Mouse (Mus musculus) midbrain, embryonic 14.5 days (tissue): ENCODE data around the gene Orm2. TPM values are rescaled to one million over a fixed set of nuclear protein-coding genes. Genes with fewer than 3 reads are reported as not detected.

Source experiments
- ATAC-seq: fragments of 200-750 bp; cut with Nextera tagmentation; 2 replicates; pipeline ENCODE4 v1.8.0; 2017; ENCODE audit warnings: moderate number of reproducible peaks, moderate library complexity; ENCODE audit not compliant: low FRiP score, low TSS enrichment
- DNase-seq: peaks from one replicate; pipeline ENCODE4 v3.0.0-alpha.2; 2015
- H3K27ac ChIP-seq: fragments of 300-500 bp; sonication (generic); replicated peaks from 2 replicates; pipeline ENCODE4 v1.5.1; 2014; ENCODE audit warnings: mild to moderate bottlenecking, low read depth, low read length, moderate library complexity
- H3K27me3 ChIP-seq: fragments of 300-500 bp; sonication (generic); 2 replicates; pipeline ENCODE4 v1.6.1; 2014; ENCODE audit warnings: low read length, control low read depth, mixed read lengths; ENCODE audit not compliant: control insufficient read depth, insufficient read depth
- H3K36me3 ChIP-seq: fragments of 300-500 bp; sonication (generic); 2 replicates; pipeline ENCODE4 v1.6.1; 2014; ENCODE audit warnings: low read length, control low read depth; ENCODE audit not compliant: control insufficient read depth, insufficient read depth
- H3K4me1 ChIP-seq: fragments of 300-500 bp; sonication (generic); 2 replicates; pipeline ENCODE4 v1.6.1; 2014; ENCODE audit warnings: mild to moderate bottlenecking, antibody characterized with exemption, low read length, control low read depth; ENCODE audit not compliant: control insufficient read depth, insufficient read depth
- H3K4me2 ChIP-seq: fragments of 300-500 bp; sonication (generic); 2 replicates; pipeline ENCODE4 v1.6.1; 2014; ENCODE audit warnings: mild to moderate bottlenecking, low read length, moderate library complexity
- H3K4me3 ChIP-seq: fragments of 300-500 bp; sonication (generic); replicated peaks from 2 replicates; pipeline ENCODE4 v1.5.1; 2014; ENCODE audit warnings: low read depth, low read length
- H3K9ac ChIP-seq: fragments of 300-500 bp; sonication (generic); replicated peaks from 2 replicates; pipeline ENCODE4 v1.6.1; 2014; ENCODE audit warnings: mild to moderate bottlenecking, low read length, moderate library complexity
- H3K9me3 ChIP-seq: fragments of 300-500 bp; sonication (generic); 2 replicates; pipeline ENCODE4 v1.6.1; 2016; ENCODE audit warnings: low read length, control low read depth, mixed read lengths; ENCODE audit not compliant: control insufficient read depth
- WGBS: fragments of 180-500 bp; shearing (Covaris S2); extraction: QIAGEN DNeasy Blood & Tissue Kit; methylation state at CpG from one replicate; pipeline ENCODE4 v1.1.7; 2014; 5-methylcytosine and 5-hydroxymethylcytosine counted together
- polyA plus RNA-seq: library from polyadenylated mRNA; unstranded; fragments of >200 nt; fragmentation: Nextera tagmentation; extraction: Ambion mirVana; gene quantifications from 2 replicates; pipeline ENCODE4 v1.2.1, GENCODE M21; 2014

The Orm2 gene
- polyA plus RNA-seq, 1 experiment from 2014 or later = not detected

GRCm38 (mm10) chr4:63400541-63401306 lies 38.5 kb downstream of the Orm2 start:
- ATAC-seq (no peak), DNase-seq (no peak)
- WGBS = 94% methylated on average over 18 of the region's 18 CpGs
- no peak overlapping the region for H3K4me2 ChIP-seq
- H3K27me3 ChIP-seq = no peaks in the 10 kb centered on the region
- H3K9ac ChIP-seq = no peak overlapping the region
- H3K36me3 ChIP-seq = peaks cover 4% of the 10 kb centered on the region; the same call in 1 of the 2 replicates
- peaks cover 32% of the 10 kb centered on the region for H3K4me1 ChIP-seq
- no peak overlapping the region for H3K4me3 ChIP-seq
- no peak overlapping the region for H3K27ac ChIP-seq
- no peaks in the 10 kb centered on the region for H3K9me3 ChIP-seq

- Histone ChIP-seq H3K9ac (no peak overlapping the region), H3K4me1 (peaks cover 32% of the 10 kb centered on the region), H3K4me2 (no peak overlapping the region), H3K36me3 (no peaks in the 10 kb centered on the region), H3K4me3 (no peak overlapping the region), H3K9me3 (no peaks in the 10 kb centered on the region), H3K27ac (no peak overlapping the region), H3K27me3 (no peaks in the 10 kb centered on the region)
- ATAC-seq = no peak
- WGBS = 84% methylated on average over 6 of the region's 6 CpGs
- DNase-seq = no peak
These were observed 39.4 kb downstream of the Orm2 start for GRCm38 (mm10) chr4:63401620-63402019.

- 92% methylated on average over 10 of the region's 10 CpGs for WGBS
- Histone ChIP-seq H3K4me1 (peaks cover 32% of the 10 kb centered on the region), H3K4me2 (peak overlapping the region; percentile 40; the same call in 1 of the 2 replicates)
These were observed 39.8 kb downstream of the Orm2 start for GRCm38 (mm10) chr4:63402056-63402455.

GRCm38 (mm10) chr4:63402558-63402957 lies 40.3 kb downstream of the Orm2 start:
- no peak for ATAC-seq
- H3K9ac ChIP-seq = no peak overlapping the region; the same call in 1 of the 2 replicates
- 65% methylated on average over 6 of the region's 6 CpGs for WGBS
- H3K9me3 ChIP-seq = no peaks in the 10 kb centered on the region
- H3K27me3 ChIP-seq = no peaks in the 10 kb centered on the region
- H3K27ac ChIP-seq = peak overlapping the region; percentile 50
- H3K4me2 ChIP-seq = peak overlapping the region; percentile 40
- no peak overlapping the region for H3K4me3 ChIP-seq
- DNase-seq = no peak
- H3K36me3 ChIP-seq = no peaks in the 10 kb centered on the region
- peaks cover 32% of the 10 kb centered on the region for H3K4me1 ChIP-seq

More at GRCm38 (mm10) chr4:63402056-63402455, 39.8 kb downstream of the Orm2 start:
- H3K27me3 ChIP-seq = no peaks in the 10 kb centered on the region
- no peak for DNase-seq
- H3K36me3 ChIP-seq = no peaks in the 10 kb centered on the region
- H3K4me3 ChIP-seq = no peak overlapping the region
- H3K27ac ChIP-seq = peak overlapping the region; percentile 50; the same call in 1 of the 2 replicates
- no peak overlapping the region for H3K9ac ChIP-seq
- no peak for ATAC-seq
- no peaks in the 10 kb centered on the region for H3K9me3 ChIP-seq

GRCm38 (mm10) chr4:63403040-63403959 lies 41.1 kb downstream of the Orm2 start, which contains the start of gene Akna:
Akna (minus strand) TSS chr4:63403354.
- peaks cover 33% of the 10 kb centered on the region for H3K4me1 ChIP-seq
- no peak within 1 kb of the TSS for H3K4me3 ChIP-seq
- no peak within 1 kb of the TSS; the same call in 1 of the 2 replicates for H3K9ac ChIP-seq
- H3K27me3 ChIP-seq = no peaks in the 10 kb centered on the region
- DNase-seq (peak; percentile 83), ATAC-seq (peak; percentile 68)
- H3K36me3 ChIP-seq = no peaks in the 10 kb centered on the region
- 15% methylated on average over 17 of the region's 17 CpGs for WGBS
- no peaks in the 10 kb centered on the region for H3K9me3 ChIP-seq
- H3K27ac ChIP-seq = peak within 1 kb of the TSS; percentile 50
- H3K4me2 ChIP-seq = peak within 1 kb of the TSS; percentile 40

- 85% methylated on average over 7 of the region's 7 CpGs for WGBS
- no peak overlapping the region for H3K9ac ChIP-seq
- H3K27me3 ChIP-seq = no peaks in the 10 kb centered on the region
- H3K4me3 ChIP-seq = no peak overlapping the region
- H3K27ac ChIP-seq = no peak overlapping the region
- ATAC-seq (no peak), DNase-seq (no peak)
- H3K4me2 ChIP-seq = no peak overlapping the region
- H3K36me3 ChIP-seq = no peaks in the 10 kb centered on the region
- H3K4me1 ChIP-seq = peaks cover 40% of the 10 kb centered on the region
- no peaks in the 10 kb centered on the region for H3K9me3 ChIP-seq
These were observed 42.0 kb downstream of the Orm2 start for GRCm38 (mm10) chr4:63404205-63404604.

GRCm38 (mm10) chr4:63405051-63405450 lies 42.8 kb downstream of the Orm2 start:
- Histone ChIP-seq H3K36me3 (no peaks in the 10 kb centered on the region), H3K4me2 (no peak overlapping the region), H3K9ac (no peak overlapping the region), H3K27ac (no peak overlapping the region; the same call in 1 of the 2 replicates), H3K9me3 (no peaks in the 10 kb centered on the region), H3K4me1 (peaks cover 44% of the 10 kb centered on the region), H3K4me3 (no peak overlapping the region), H3K27me3 (no peaks in the 10 kb centered on the region)
- DNase-seq (peak; percentile 52), ATAC-seq (no peak)
- WGBS = 13% methylated on average over 7 of the region's 7 CpGs

- Histone ChIP-seq H3K27me3 (no peaks in the 10 kb centered on the region), H3K9me3 (no peaks in the 10 kb centered on the region), H3K4me3 (no peak overlapping the region), H3K4me2 (no peak overlapping the region), H3K4me1 (peaks cover 44% of the 10 kb centered on the region), H3K36me3 (no peaks in the 10 kb centered on the region), H3K27ac (no peak overlapping the region), H3K9ac (no peak overlapping the region)
- DNase-seq (no peak), ATAC-seq (no peak)
- WGBS = 62% methylated on average over 4 of the region's 4 CpGs
These were observed 43.4 kb downstream of the Orm2 start for GRCm38 (mm10) chr4:63405683-63406082.
